Mouse (Mus musculus): Measurements from ENCODE around the gene Cxcl10. TPM values are rescaled to one million over a fixed set of nuclear protein-coding genes. Genes with fewer than 3 reads are reported as not detected.

Cxcl10 gene
- total RNA-seq, 1 experiment: 3.3 TPM

- Histone ChIP-seq H3K36me3 (ENCODE audit: control insufficient read depth, insufficient read depth, low read length, poor library complexity, severe bottlenecking) (no peaks in the 10 kb centered on the region), H3K27ac (ENCODE audit: insufficient read depth, low read depth, low read length, poor library complexity, severe bottlenecking) (no peak overlapping the region), H3K9ac (ENCODE audit: insufficient read depth, low read depth, low read length, poor library complexity, severe bottlenecking) (no peak overlapping the region), H3K4me1 (ENCODE audit: control insufficient read depth in 2 of 2, insufficient read depth in 2 of 2, low read length in 2 of 2, poor library complexity in 1 of 2) (no peaks in the 10 kb centered on the region), H3K4me3 (ENCODE audit: insufficient read depth in 1 of 2, low read depth in 1 of 2, low read length in 2 of 2, poor library complexity in 1 of 2, severe bottlenecking in 1 of 2) (no peak overlapping the region), H3K9me3 (ENCODE audit: control insufficient read depth, insufficient read depth, low read depth, low read length) (no peaks in the 10 kb centered on the region)
- no peak for DNase-seq (ENCODE audit: low read depth, low spot score)
- in situ Hi-C loops (cut with MboI; ENCODE audit: low sequenced_read_pairs in 2 of 2, unreplicated experiment in 2 of 2): no loop called here
- TF ChIP-seq CHD2 (IDR thresholded peaks at IDR 0.05; ENCODE audit: low read depth, low read length) (no peak), HCFC1 (IDR thresholded peaks at IDR 0.05; ENCODE audit: borderline replicate concordance, insufficient read depth, low read length) (no peak), ZC3H11A (IDR thresholded peaks at IDR 0.05; ENCODE audit: borderline replicate concordance, low read depth, low read length) (no peak), ZNF384 (IDR thresholded peaks at IDR 0.05; ENCODE audit: low read depth, low read length) (no peak), MAFK (IDR thresholded peaks at IDR 0.05; ENCODE audit: insufficient read depth, low read depth, low read length) (no peak)
Measured at GRCm38 (mm10) chr5:92369151-92369994, 20.7 kb upstream of the Cxcl10 start.

- Histone ChIP-seq H3K4me1 (ENCODE audit: control insufficient read depth in 2 of 2, insufficient read depth in 2 of 2, low read length in 2 of 2, poor library complexity in 1 of 2) (no peaks in the 10 kb centered on the region), H3K9me3 (ENCODE audit: control insufficient read depth, insufficient read depth, low read depth, low read length) (no peaks in the 10 kb centered on the region)
- TF ChIP-seq ZC3H11A (IDR thresholded peaks at IDR 0.05; ENCODE audit: borderline replicate concordance, low read depth, low read length) (no peak), HCFC1 (IDR thresholded peaks at IDR 0.05; ENCODE audit: borderline replicate concordance, insufficient read depth, low read length) (no peak), ZNF384 (IDR thresholded peaks at IDR 0.05; ENCODE audit: low read depth, low read length) (no peak), CHD2 (IDR thresholded peaks at IDR 0.05; ENCODE audit: low read depth, low read length) (no peak), MAFK (IDR thresholded peaks at IDR 0.05; ENCODE audit: insufficient read depth, low read depth, low read length) (no peak)
Measured at GRCm38 (mm10) chr5:92368392-92368791, 19.7 kb upstream of the Cxcl10 start.

GRCm38 (mm10) chr5:92366565-92366964, 17.9 kb upstream of the Cxcl10 start:
- Histone ChIP-seq H3K4me1 (ENCODE audit: control insufficient read depth in 2 of 2, insufficient read depth in 2 of 2, low read length in 2 of 2, poor library complexity in 1 of 2) (no peaks in the 10 kb centered on the region), H3K27ac (ENCODE audit: insufficient read depth, low read depth, low read length, poor library complexity, severe bottlenecking) (no peak overlapping the region), H3K9me3 (ENCODE audit: control insufficient read depth, insufficient read depth, low read depth, low read length) (no peaks in the 10 kb centered on the region), H3K36me3 (ENCODE audit: control insufficient read depth, insufficient read depth, low read length, poor library complexity, severe bottlenecking) (no peaks in the 10 kb centered on the region), H3K4me3 (ENCODE audit: insufficient read depth in 1 of 2, low read depth in 1 of 2, low read length in 2 of 2, poor library complexity in 1 of 2, severe bottlenecking in 1 of 2) (no peak overlapping the region), H3K9ac (ENCODE audit: insufficient read depth, low read depth, low read length, poor library complexity, severe bottlenecking) (no peak overlapping the region)
- TF ChIP-seq CHD2 (IDR thresholded peaks at IDR 0.05; ENCODE audit: low read depth, low read length) (no peak), ZNF384 (IDR thresholded peaks at IDR 0.05; ENCODE audit: low read depth, low read length) (no peak), ZC3H11A (IDR thresholded peaks at IDR 0.05; ENCODE audit: borderline replicate concordance, low read depth, low read length) (no peak), MAFK (IDR thresholded peaks at IDR 0.05; ENCODE audit: insufficient read depth, low read depth, low read length) (no peak), HCFC1 (IDR thresholded peaks at IDR 0.05; ENCODE audit: borderline replicate concordance, insufficient read depth, low read length) (no peak)
- DNase-seq (ENCODE audit: low read depth, low spot score): no peak
- in situ Hi-C loops (cut with MboI; ENCODE audit: low sequenced_read_pairs in 2 of 2, unreplicated experiment in 2 of 2): no loop called here

More at GRCm38 (mm10) chr5:92368392-92368791, 19.7 kb upstream of the Cxcl10 start:
- Histone ChIP-seq H3K36me3 (ENCODE audit: control insufficient read depth, insufficient read depth, low read length, poor library complexity, severe bottlenecking) (no peaks in the 10 kb centered on the region), H3K4me3 (ENCODE audit: insufficient read depth in 1 of 2, low read depth in 1 of 2, low read length in 2 of 2, poor library complexity in 1 of 2, severe bottlenecking in 1 of 2) (no peak overlapping the region), H3K27ac (ENCODE audit: insufficient read depth, low read depth, low read length, poor library complexity, severe bottlenecking) (no peak overlapping the region), H3K9ac (ENCODE audit: insufficient read depth, low read depth, low read length, poor library complexity, severe bottlenecking) (no peak overlapping the region)
- no peak for DNase-seq (ENCODE audit: low read depth, low spot score)
- in situ Hi-C loops (cut with MboI; ENCODE audit: low sequenced_read_pairs in 2 of 2, unreplicated experiment in 2 of 2): no loop called here

- Histone ChIP-seq H3K27ac (ENCODE audit: insufficient read depth, low read depth, low read length, poor library complexity, severe bottlenecking) (no peak overlapping the region), H3K9me3 (ENCODE audit: control insufficient read depth, insufficient read depth, low read depth, low read length) (no peaks in the 10 kb centered on the region), H3K4me3 (ENCODE audit: insufficient read depth in 1 of 2, low read depth in 1 of 2, low read length in 2 of 2, poor library complexity in 1 of 2, severe bottlenecking in 1 of 2) (no peak overlapping the region), H3K9ac (ENCODE audit: insufficient read depth, low read depth, low read length, poor library complexity, severe bottlenecking) (no peak overlapping the region), H3K4me1 (ENCODE audit: control insufficient read depth in 2 of 2, insufficient read depth in 2 of 2, low read length in 2 of 2, poor library complexity in 1 of 2) (no peaks in the 10 kb centered on the region), H3K36me3 (ENCODE audit: control insufficient read depth, insufficient read depth, low read length, poor library complexity, severe bottlenecking) (no peaks in the 10 kb centered on the region)
- in situ Hi-C loops (cut with MboI; ENCODE audit: low sequenced_read_pairs in 2 of 2, unreplicated experiment in 2 of 2): no loop called here
- no peak for DNase-seq (ENCODE audit: low read depth, low spot score)
- no peak for TF ChIP-seq CHD2 (IDR thresholded peaks at IDR 0.05; ENCODE audit: low read depth, low read length)
- no peak for TF ChIP-seq ZC3H11A (IDR thresholded peaks at IDR 0.05; ENCODE audit: borderline replicate concordance, low read depth, low read length)
- no peak for TF ChIP-seq HCFC1 (IDR thresholded peaks at IDR 0.05; ENCODE audit: borderline replicate concordance, insufficient read depth, low read length)
- no peak for TF ChIP-seq ZNF384 (IDR thresholded peaks at IDR 0.05; ENCODE audit: low read depth, low read length)
- TF ChIP-seq MAFK (IDR thresholded peaks at IDR 0.05; ENCODE audit: insufficient read depth, low read depth, low read length): no peak
Measured at GRCm38 (mm10) chr5:92365146-92365705, 16.5 kb upstream of the Cxcl10 start.
